Mouse (Mus musculus): ENCODE measurements around the gene Wdfy2. TPM values are rescaled to one million over a fixed set of nuclear protein-coding genes. Genes with fewer than 3 reads are reported as not detected.

Wdfy2 gene
- total and polyA plus RNA-seq, 2 experiments = 6.1 to 10.7 TPM

DNA sequence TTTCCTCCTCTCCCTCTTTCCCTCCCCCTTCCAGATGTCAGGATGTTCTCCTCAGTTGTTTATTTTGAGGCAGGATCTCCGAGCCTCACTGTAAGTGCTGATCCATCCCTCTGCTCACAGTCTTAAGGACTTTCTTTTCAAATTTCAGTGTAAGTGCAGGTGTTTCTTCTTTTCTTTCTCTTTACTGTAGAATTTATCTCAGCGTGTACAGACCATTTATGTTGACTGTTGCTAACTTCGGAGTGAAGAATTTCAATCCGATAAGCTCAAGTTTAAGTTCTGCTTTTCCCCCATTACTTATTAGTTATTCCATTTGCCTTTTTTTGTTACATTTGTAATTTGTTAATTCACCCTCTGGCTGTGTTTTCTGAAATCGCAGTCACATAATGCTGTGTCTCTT lies 29.6 kb downstream of the Wdfy2 start:
- no peak for DNase-seq (ENCODE audit: extremely low read depth, low read depth, low spot score)
- H3K36me3 ChIP-seq (ENCODE audit: control insufficient read depth, insufficient read depth, low read length) = no peaks in the 10 kb centered on the region
- no peak overlapping the region for H3K27ac ChIP-seq (replicated peaks; ENCODE audit: insufficient read depth, low read depth, low read length)
- peaks cover 15% of the 10 kb centered on the region for H3K4me1 ChIP-seq (ENCODE audit: control insufficient read depth, insufficient read depth, low read length)
- H3K27me3 ChIP-seq (ENCODE audit: control insufficient read depth, insufficient read depth, low read length) = no peaks in the 10 kb centered on the region
- H3K79me2 ChIP-seq (ENCODE audit: control insufficient read depth, insufficient read depth, low read length) = peaks cover 32% of the 10 kb centered on the region
- no peak overlapping the region for H3K9ac ChIP-seq (ENCODE audit: low read depth, low read length)
- H3K4me3 ChIP-seq (ENCODE audit: insufficient read depth, low read depth, low read length) = no peak overlapping the region
- 81% methylated on average over 5 of the region's 5 CpGs for WGBS
- TF ChIP-seq CTCF (IDR thresholded peaks at IDR 0.05; ENCODE audit: low read depth, low read length) (no peak), POLR2A (IDR thresholded peaks at IDR 0.05; ENCODE audit: extremely low read depth, insufficient read depth, low read length) (no peak)

DNA sequence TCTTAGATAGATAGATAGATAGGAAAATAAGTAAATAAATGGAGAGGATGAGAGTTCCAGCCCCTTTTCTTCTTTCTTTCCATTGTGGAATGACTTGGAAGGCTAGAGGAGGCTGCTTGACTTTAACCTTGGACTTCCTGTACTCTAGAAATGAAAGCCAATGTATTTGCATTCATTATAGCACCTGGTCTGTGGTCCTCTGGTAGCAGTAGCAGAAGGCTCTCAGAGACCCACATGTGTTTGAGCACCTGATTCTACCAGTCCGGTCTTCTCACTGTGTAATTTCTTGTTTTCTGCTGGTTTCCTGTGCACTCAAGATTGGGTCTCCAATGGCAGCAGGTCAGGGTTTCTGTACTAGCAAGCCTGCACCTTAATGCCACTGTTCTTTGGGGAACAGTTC lies 30.1 kb downstream of the Wdfy2 start:
- H3K9ac ChIP-seq (ENCODE audit: low read depth, low read length) = no peak overlapping the region
- no peak overlapping the region for H3K4me3 ChIP-seq (ENCODE audit: insufficient read depth, low read depth, low read length)
- WGBS = 83% methylated on average over 1 of the region's 1 CpGs
- H3K27me3 ChIP-seq (ENCODE audit: control insufficient read depth, insufficient read depth, low read length) = no peaks in the 10 kb centered on the region
- H3K36me3 ChIP-seq (ENCODE audit: control insufficient read depth, insufficient read depth, low read length) = no peaks in the 10 kb centered on the region
- DNase-seq (ENCODE audit: extremely low read depth, low read depth, low spot score) = no peak
- H3K27ac ChIP-seq (replicated peaks; ENCODE audit: insufficient read depth, low read depth, low read length) = peak overlapping the region; percentile 36; the same call in 1 of the 2 replicates
- no peak for TF ChIP-seq POLR2A (IDR thresholded peaks at IDR 0.05; ENCODE audit: extremely low read depth, insufficient read depth, low read length)
- TF ChIP-seq CTCF (IDR thresholded peaks at IDR 0.05; ENCODE audit: low read depth, low read length) = no peak
- H3K4me1 ChIP-seq (ENCODE audit: control insufficient read depth, insufficient read depth, low read length) = peaks cover 13% of the 10 kb centered on the region
- peaks cover 34% of the 10 kb centered on the region for H3K79me2 ChIP-seq (ENCODE audit: control insufficient read depth, insufficient read depth, low read length)

DNA sequence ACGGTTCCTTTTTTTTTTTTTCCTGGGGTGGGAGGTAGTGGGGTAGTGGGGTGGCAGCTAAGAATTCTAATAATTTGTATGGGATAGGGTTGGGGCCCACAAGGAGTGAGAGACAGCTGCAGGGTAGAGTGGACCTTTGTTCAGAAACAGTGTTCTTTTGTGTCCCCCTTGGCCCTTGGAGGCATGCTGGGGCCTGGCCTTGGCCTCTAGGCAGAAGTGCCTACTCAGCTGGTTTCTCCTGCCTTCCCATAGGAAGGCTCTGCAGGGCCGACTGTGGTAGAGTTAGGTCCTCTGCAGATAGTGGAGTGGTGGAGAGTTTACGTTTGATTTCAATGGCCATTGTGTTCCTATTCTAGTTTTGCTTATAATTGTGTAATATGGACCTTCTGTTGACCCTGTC lies 30.8 kb downstream of the Wdfy2 start:
- H3K27me3 ChIP-seq (ENCODE audit: control insufficient read depth, insufficient read depth, low read length) = no peaks in the 10 kb centered on the region
- TF ChIP-seq POLR2A (IDR thresholded peaks at IDR 0.05; ENCODE audit: extremely low read depth, insufficient read depth, low read length) (no peak), CTCF (IDR thresholded peaks at IDR 0.05; ENCODE audit: low read depth, low read length) (no peak)
- peak; percentile 30 for DNase-seq (ENCODE audit: extremely low read depth, low read depth, low spot score)
- no peak overlapping the region for H3K9ac ChIP-seq (ENCODE audit: low read depth, low read length)
- no peak overlapping the region for H3K4me3 ChIP-seq (ENCODE audit: insufficient read depth, low read depth, low read length)
- no peaks in the 10 kb centered on the region for H3K36me3 ChIP-seq (ENCODE audit: control insufficient read depth, insufficient read depth, low read length)
- H3K79me2 ChIP-seq (ENCODE audit: control insufficient read depth, insufficient read depth, low read length) = peaks cover 39% of the 10 kb centered on the region
- 17% methylated on average over 3 of the region's 3 CpGs for WGBS
- 0 out of 2 replicates have a peak overlapping the region, but pooled peaks have one; percentile 11 for H3K27ac ChIP-seq (replicated peaks; ENCODE audit: insufficient read depth, low read depth, low read length)
- peaks cover 13% of the 10 kb centered on the region for H3K4me1 ChIP-seq (ENCODE audit: control insufficient read depth, insufficient read depth, low read length)

DNA sequence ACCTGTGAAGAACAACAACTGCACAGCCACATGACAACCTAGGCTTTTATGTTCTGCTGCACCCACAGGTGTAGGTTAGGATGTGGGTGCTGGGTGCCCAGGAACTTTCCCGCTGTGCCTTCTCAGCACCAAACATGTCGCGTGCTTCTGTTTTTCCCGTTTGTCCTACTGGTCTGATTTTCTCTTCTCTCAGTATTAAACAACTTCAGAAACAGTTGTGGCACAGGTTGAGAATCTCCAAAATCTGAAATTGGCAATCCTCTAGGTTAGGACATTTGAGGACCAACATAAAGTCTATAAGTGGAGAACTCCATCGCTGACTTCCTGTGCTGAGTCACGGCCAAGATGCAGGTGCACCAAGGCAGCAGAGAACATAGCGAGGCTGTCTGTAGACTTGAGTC lies 32.8 kb downstream of the Wdfy2 start:
- Histone ChIP-seq H3K27ac (replicated peaks; ENCODE audit: insufficient read depth, low read depth, low read length) (no peak overlapping the region), H3K9ac (ENCODE audit: low read depth, low read length) (no peak overlapping the region), H3K4me3 (ENCODE audit: insufficient read depth, low read depth, low read length) (no peak overlapping the region), H3K36me3 (ENCODE audit: control insufficient read depth, insufficient read depth, low read length) (no peaks in the 10 kb centered on the region), H3K79me2 (ENCODE audit: control insufficient read depth, insufficient read depth, low read length) (peaks cover 39% of the 10 kb centered on the region), H3K27me3 (ENCODE audit: control insufficient read depth, insufficient read depth, low read length) (no peaks in the 10 kb centered on the region), H3K4me1 (ENCODE audit: control insufficient read depth, insufficient read depth, low read length) (peaks cover 13% of the 10 kb centered on the region)
- WGBS = 93% methylated on average over 7 of the region's 7 CpGs
- DNase-seq (ENCODE audit: extremely low read depth, low read depth, low spot score) = no peak
- TF ChIP-seq POLR2A (IDR thresholded peaks at IDR 0.05; ENCODE audit: extremely low read depth, insufficient read depth, low read length) (no peak), CTCF (IDR thresholded peaks at IDR 0.05; ENCODE audit: low read depth, low read length) (no peak)

DNA sequence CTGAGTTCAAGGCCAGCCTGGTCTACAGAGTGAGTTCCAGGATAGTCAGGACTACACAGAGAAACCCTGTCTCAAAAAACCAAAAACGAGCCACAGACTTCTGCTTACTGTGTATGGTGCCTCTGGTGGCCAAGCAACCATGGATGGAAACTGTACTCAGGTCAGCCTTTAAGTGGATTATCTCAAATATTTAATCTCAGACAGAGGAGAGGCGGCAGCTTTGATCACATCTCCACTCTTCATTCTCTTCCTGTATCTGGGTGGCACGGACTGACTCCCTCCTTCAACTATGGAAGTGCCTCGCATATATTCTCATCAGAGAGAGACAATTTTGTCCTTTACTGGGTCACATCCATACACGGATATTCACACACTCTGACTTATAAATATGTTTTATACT lies 34.0 kb downstream of the Wdfy2 start:
- TF ChIP-seq POLR2A (IDR thresholded peaks at IDR 0.05; ENCODE audit: extremely low read depth, insufficient read depth, low read length) (no peak), CTCF (IDR thresholded peaks at IDR 0.05; ENCODE audit: low read depth, low read length) (no peak)
- no peaks in the 10 kb centered on the region for H3K36me3 ChIP-seq (ENCODE audit: control insufficient read depth, insufficient read depth, low read length)
- no peak for DNase-seq (ENCODE audit: extremely low read depth, low read depth, low spot score)
- H3K79me2 ChIP-seq (ENCODE audit: control insufficient read depth, insufficient read depth, low read length) = peaks cover 32% of the 10 kb centered on the region
- no peak overlapping the region for H3K27ac ChIP-seq (replicated peaks; ENCODE audit: insufficient read depth, low read depth, low read length)
- H3K4me3 ChIP-seq (ENCODE audit: insufficient read depth, low read depth, low read length) = no peak overlapping the region
- peaks cover 11% of the 10 kb centered on the region for H3K4me1 ChIP-seq (ENCODE audit: control insufficient read depth, insufficient read depth, low read length)
- no peak overlapping the region for H3K9ac ChIP-seq (ENCODE audit: low read depth, low read length)
- WGBS = 91% methylated on average over 5 of the region's 5 CpGs
- H3K27me3 ChIP-seq (ENCODE audit: control insufficient read depth, insufficient read depth, low read length) = no peaks in the 10 kb centered on the region

DNA sequence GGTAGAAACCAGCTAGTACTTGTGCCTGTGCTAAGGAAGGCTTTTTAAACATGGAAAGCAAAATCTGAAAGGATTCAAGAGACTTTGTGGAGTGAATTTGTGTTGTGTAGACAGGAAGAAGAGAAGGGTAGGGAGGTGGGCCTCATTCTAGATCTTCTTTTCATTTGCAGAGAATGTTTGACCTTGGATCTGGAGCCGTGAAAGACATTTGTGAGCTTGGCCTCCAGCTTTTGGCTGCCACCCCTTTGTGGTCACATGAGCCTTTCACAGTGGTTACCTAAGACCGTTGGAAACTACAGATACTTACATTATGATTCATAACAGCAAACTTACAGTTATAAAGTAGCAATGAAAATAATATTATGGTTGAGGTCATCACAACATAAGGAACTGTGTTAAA lies 34.5 kb downstream of the Wdfy2 start:
- WGBS = 13% methylated on average over 2 of the region's 2 CpGs
- Histone ChIP-seq H3K79me2 (ENCODE audit: control insufficient read depth, insufficient read depth, low read length) (peaks cover 31% of the 10 kb centered on the region), H3K9ac (ENCODE audit: low read depth, low read length) (no peak overlapping the region), H3K4me3 (ENCODE audit: insufficient read depth, low read depth, low read length) (no peak overlapping the region), H3K27ac (replicated peaks; ENCODE audit: insufficient read depth, low read depth, low read length) (no peak overlapping the region), H3K4me1 (ENCODE audit: control insufficient read depth, insufficient read depth, low read length) (peaks cover 10% of the 10 kb centered on the region), H3K27me3 (ENCODE audit: control insufficient read depth, insufficient read depth, low read length) (no peaks in the 10 kb centered on the region), H3K36me3 (ENCODE audit: control insufficient read depth, insufficient read depth, low read length) (no peaks in the 10 kb centered on the region)
- DNase-seq (ENCODE audit: extremely low read depth, low read depth, low spot score) = peak; percentile 61
- no peak for TF ChIP-seq CTCF (IDR thresholded peaks at IDR 0.05; ENCODE audit: low read depth, low read length)
- TF ChIP-seq POLR2A (IDR thresholded peaks at IDR 0.05; ENCODE audit: extremely low read depth, insufficient read depth, low read length) = no peak

Measured in liver, adult 2 months (tissue).